Mouse (Mus musculus) lung, embryonic 14.5 days (tissue): ENCODE data around the gene Dhh. TPM values are rescaled to one million over a fixed set of nuclear protein-coding genes. Genes with fewer than 3 reads are reported as not detected.

Experiments used
- ATAC-seq: fragments of 200-750 bp; cut with Nextera tagmentation; 2 replicates; pipeline ENCODE4 v1.8.0; 2017; ENCODE audit warnings: mild to moderate bottlenecking, moderate TSS enrichment, moderate library complexity; ENCODE audit not compliant: insufficient read depth
- DNase-seq: peaks from one replicate; pipeline ENCODE4 v3.0.0-alpha.2; 2015
- H3K27ac ChIP-seq: fragments of 300-500 bp; sonication (generic); 2 replicates; pipeline ENCODE4 v1.5.1; 2014; ENCODE audit warnings: low read depth, mild to moderate bottlenecking, moderate library complexity
- H3K27me3 ChIP-seq: fragments of 300-500 bp; sonication (generic); 2 replicates; pipeline ENCODE4 v1.6.1; 2014; ENCODE audit warnings: low read length, control low read depth; ENCODE audit not compliant: insufficient read depth
- H3K36me3 ChIP-seq: fragments of 300-500 bp; sonication (generic); 2 replicates; pipeline ENCODE4 v1.6.1; 2014; ENCODE audit warnings: control low read depth; ENCODE audit not compliant: insufficient read depth
- H3K4me1 ChIP-seq: fragments of 300-500 bp; sonication (generic); 2 replicates; pipeline ENCODE4 v1.6.1; 2014; ENCODE audit warnings: antibody characterized with exemption, control low read depth; ENCODE audit not compliant: insufficient read depth
- H3K4me2 ChIP-seq: fragments of 300-500 bp; sonication (generic); 2 replicates; pipeline ENCODE4 v1.6.1; 2014; ENCODE audit warnings: mild to moderate bottlenecking
- H3K4me3 ChIP-seq: fragments of 300-500 bp; sonication (generic); 2 replicates; pipeline ENCODE4 v1.5.1; 2014; ENCODE audit warnings: low read depth, low read length
- H3K9ac ChIP-seq: fragments of 300-500 bp; sonication (generic); 2 replicates; pipeline ENCODE4 v1.6.1; 2014
- H3K9me3 ChIP-seq: fragments of 300-500 bp; sonication (generic); 2 replicates; pipeline ENCODE4 v1.6.1; 2016; ENCODE audit warnings: low read depth, low read length, control low read depth
- CTCF ChIP-seq: IDR thresholded peaks from 2 replicates; pipeline ENCODE4 v1.5.1; 2016; ENCODE audit warnings: antibody characterized with exemption, low read depth
- WGBS: fragments of 180-500 bp; shearing (Covaris S2); extraction: QIAGEN DNeasy Blood & Tissue Kit; methylation state at CpG from one replicate; pipeline ENCODE4 v1.1.7; 2014; 5-methylcytosine and 5-hydroxymethylcytosine counted together
- polyA plus RNA-seq: library from polyadenylated mRNA; unstranded; fragments of >200 nt; fragmentation: Nextera tagmentation; extraction: Ambion mirVana; gene quantifications from 2 replicates; pipeline ENCODE4 v1.2.1, GENCODE M21; 2014

Dhh gene
- polyA plus RNA-seq = 1.0 and 1.3 TPM in 2 replicates

GRCm38 (mm10) chr15:98897928-98898800 is at the start of gene Dhh:
Dhh (minus strand) TSS chr15:98898540.
- Histone ChIP-seq H3K4me1 (peaks cover 14% of the 10 kb centered on the region; the same call in 1 of the 2 replicates), H3K27ac (no peak within 1 kb of the TSS), H3K36me3 (no peaks in the 10 kb centered on the region), H3K9me3 (no peaks in the 10 kb centered on the region), H3K4me3 (peak within 1 kb of the TSS; percentile 26), H3K4me2 (peak within 1 kb of the TSS; percentile 54), H3K27me3 (peaks cover 70% of the 10 kb centered on the region), H3K9ac (no peak within 1 kb of the TSS)
- under 1% methylated on average over 41 of the region's 41 CpGs for WGBS
- DNase-seq (peak; percentile 56), ATAC-seq (no peak)
- no peak for TF ChIP-seq CTCF

DNA sequence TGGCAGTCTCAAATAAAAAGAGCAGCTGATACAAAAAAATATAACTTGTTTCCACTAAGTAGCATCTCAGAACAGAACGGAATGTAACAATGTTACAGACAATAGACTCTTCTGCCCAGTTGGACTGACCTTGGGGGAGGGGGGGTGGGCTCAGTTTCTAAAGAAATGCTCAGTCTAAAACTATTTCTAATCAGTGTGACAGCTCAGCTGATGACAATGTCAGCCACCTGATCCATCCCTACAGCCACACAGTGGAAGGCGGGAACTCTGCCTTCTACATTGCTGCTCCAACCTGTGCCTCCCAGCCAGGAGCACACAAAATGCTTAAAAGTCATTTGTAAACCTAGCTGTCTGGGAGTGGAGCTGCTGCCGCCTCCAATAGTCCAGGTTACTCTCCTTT is 49.5 kb upstream of the Dhh start:
- Histone ChIP-seq H3K36me3 (0 out of 2 replicates have a peak, but pooled peaks cover 7% of the 10 kb centered on the region), H3K4me3 (no peak overlapping the region), H3K4me2 (no peak overlapping the region), H3K27me3 (no peaks in the 10 kb centered on the region), H3K9ac (no peak overlapping the region), H3K9me3 (no peaks in the 10 kb centered on the region), H3K27ac (no peak overlapping the region), H3K4me1 (no peaks in the 10 kb centered on the region)
- ATAC-seq = no peak
- TF ChIP-seq CTCF = no peak
- 34% methylated on average over 3 of the region's 3 CpGs for WGBS
- no peak for DNase-seq

- no peak overlapping the region for H3K9ac ChIP-seq
- H3K9me3 ChIP-seq = no peaks in the 10 kb centered on the region
- no peaks in the 10 kb centered on the region for H3K27me3 ChIP-seq
- no peaks in the 10 kb centered on the region for H3K4me1 ChIP-seq
- TF ChIP-seq CTCF = no peak
- no peak for ATAC-seq
- 64% methylated on average over 4 of the region's 4 CpGs for WGBS
- no peaks in the 10 kb centered on the region for H3K36me3 ChIP-seq
- no peak overlapping the region for H3K4me3 ChIP-seq
- no peak for DNase-seq
- H3K4me2 ChIP-seq = no peak overlapping the region
- H3K27ac ChIP-seq = no peak overlapping the region
Measured at GRCm38 (mm10) chr15:98943133-98943532, 44.8 kb upstream of the Dhh start.

DNA sequence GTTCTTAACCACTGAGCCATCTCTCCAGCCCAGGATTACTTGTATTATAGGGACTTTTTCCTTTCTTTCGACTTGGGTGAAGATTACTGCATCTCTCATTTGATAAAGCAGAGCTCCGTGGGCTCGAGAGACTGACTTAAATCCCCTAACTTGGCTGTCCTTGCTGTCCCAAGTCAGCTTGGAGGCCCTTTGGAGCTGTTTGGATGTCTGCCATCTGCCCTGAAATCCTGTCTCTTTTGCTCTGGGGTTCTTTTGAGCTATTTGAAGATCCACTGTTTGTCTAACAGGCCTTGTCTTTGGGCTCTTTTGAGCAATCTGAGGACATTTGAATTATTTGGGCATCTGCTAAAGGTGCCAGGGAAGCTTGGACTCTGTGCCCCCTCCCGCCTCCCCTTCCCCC is 43.7 kb upstream of the Dhh start:
- Histone ChIP-seq H3K36me3 (no peaks in the 10 kb centered on the region), H3K9me3 (no peaks in the 10 kb centered on the region), H3K27me3 (no peaks in the 10 kb centered on the region), H3K9ac (no peak overlapping the region), H3K4me2 (no peak overlapping the region), H3K4me1 (no peaks in the 10 kb centered on the region), H3K27ac (no peak overlapping the region), H3K4me3 (no peak overlapping the region)
- peak; percentile 72 for DNase-seq
- no peak for ATAC-seq
- TF ChIP-seq CTCF = no peak
- WGBS = 65% methylated on average over 4 of the region's 4 CpGs

- Histone ChIP-seq H3K27ac (no peak overlapping the region), H3K36me3 (no peaks in the 10 kb centered on the region), H3K4me1 (no peaks in the 10 kb centered on the region), H3K9ac (no peak overlapping the region), H3K27me3 (no peaks in the 10 kb centered on the region), H3K9me3 (no peaks in the 10 kb centered on the region), H3K4me3 (no peak overlapping the region), H3K4me2 (no peak overlapping the region)
- no peak for TF ChIP-seq CTCF
- ATAC-seq (no peak), DNase-seq (no peak)
- WGBS = 48% methylated on average over 2 of the region's 2 CpGs
Measured at GRCm38 (mm10) chr15:98941539-98941938, 43.2 kb upstream of the Dhh start.

- Histone ChIP-seq H3K27ac (no peak overlapping the region), H3K9me3 (no peaks in the 10 kb centered on the region), H3K9ac (no peak overlapping the region), H3K4me2 (no peak overlapping the region), H3K4me1 (no peaks in the 10 kb centered on the region), H3K27me3 (no peaks in the 10 kb centered on the region), H3K4me3 (no peak overlapping the region), H3K36me3 (no peaks in the 10 kb centered on the region)
- no peak for TF ChIP-seq CTCF
- no peak for DNase-seq
- 67% methylated on average over 10 of the region's 10 CpGs for WGBS
- no peak for ATAC-seq
Measured at GRCm38 (mm10) chr15:98940816-98941215, 42.5 kb upstream of the Dhh start.

GRCm38 (mm10) chr15:98934217-98934839 is 36.0 kb upstream of the Dhh start, which contains the start of gene Tuba1b:
Tuba1b (minus strand) TSS chr15:98934565.
- TF ChIP-seq CTCF = 0 out of 2 replicates have a peak, but pooled peaks have one; percentile 3
- H3K27me3 ChIP-seq = no peaks in the 10 kb centered on the region
- H3K9me3 ChIP-seq = no peaks in the 10 kb centered on the region
- peaks cover 5% of the 10 kb centered on the region; the same call in 1 of the 2 replicates for H3K4me1 ChIP-seq
- H3K4me3 ChIP-seq = peak within 1 kb of the TSS; percentile 66
- under 1% methylated on average over 58 of the region's 58 CpGs for WGBS
- peak within 1 kb of the TSS; percentile 92 for H3K9ac ChIP-seq
- peaks cover 18% of the 10 kb centered on the region for H3K36me3 ChIP-seq
- ATAC-seq (peak; percentile 94), DNase-seq (peak; percentile 97)
- peak within 1 kb of the TSS; percentile 99 for H3K27ac ChIP-seq
- peak within 1 kb of the TSS; percentile 99 for H3K4me2 ChIP-seq
